Mouse (Mus musculus) lung, embryonic 16.5 days (tissue): Measurements from ENCODE around the gene Tssk6. TPM values are rescaled to one million over a fixed set of nuclear protein-coding genes. Genes with fewer than 3 reads are reported as not detected.

Experiments
- ATAC-seq: fragments of 200-750 bp; cut with Nextera tagmentation; 2 replicates; pipeline ENCODE4 v1.8.0; 2017; ENCODE audit warnings: low read depth, mild to moderate bottlenecking, moderate library complexity
- H3K27ac ChIP-seq: fragments of 300-500 bp; sonication (generic); 2 replicates; pipeline ENCODE4 v1.5.1; 2014; ENCODE audit warnings: mild to moderate bottlenecking, control low read depth, low read length
- H3K27me3 ChIP-seq: fragments of 300-500 bp; sonication (generic); 2 replicates; pipeline ENCODE4 v1.6.1; 2014; ENCODE audit warnings: low read depth, low read length, mixed read lengths; ENCODE audit not compliant: control insufficient read depth, insufficient read depth
- H3K36me3 ChIP-seq: fragments of 300-500 bp; sonication (generic); 2 replicates; pipeline ENCODE4 v1.6.1; 2014; ENCODE audit warnings: low read length; ENCODE audit not compliant: control insufficient read depth, insufficient read depth
- H3K4me1 ChIP-seq: fragments of 300-500 bp; sonication (generic); replicated peaks from 2 replicates; pipeline ENCODE4 v1.6.1; 2014; ENCODE audit warnings: low read length, mixed read lengths; ENCODE audit not compliant: control insufficient read depth, insufficient read depth
- H3K4me2 ChIP-seq: fragments of 300-500 bp; sonication (generic); 2 replicates; pipeline ENCODE4 v1.6.1; 2014; ENCODE audit warnings: low read depth, low read length, control low read depth
- H3K4me3 ChIP-seq: fragments of 300-500 bp; sonication (generic); 2 replicates; pipeline ENCODE4 v1.5.1; 2014; ENCODE audit warnings: mild to moderate bottlenecking, low read length, control low read depth
- H3K9ac ChIP-seq: fragments of 300-500 bp; sonication (generic); 2 replicates; pipeline ENCODE4 v1.6.1; 2014; ENCODE audit warnings: low read length, control low read depth
- H3K9me3 ChIP-seq: fragments of 300-500 bp; sonication (generic); 2 replicates; pipeline ENCODE4 v1.6.1; 2016; ENCODE audit warnings: low read length; ENCODE audit not compliant: control insufficient read depth
- WGBS: fragments of 180-500 bp; shearing (Covaris S2); extraction: QIAGEN DNeasy Blood & Tissue Kit; methylation state at CpG from one replicate; pipeline ENCODE4 v1.1.7; 2014; 5-methylcytosine and 5-hydroxymethylcytosine counted together
- polyA plus RNA-seq: library from polyadenylated mRNA; unstranded; fragments of >200 nt; fragmentation: Nextera tagmentation; extraction: Ambion mirVana; gene quantifications from 2 replicates; pipeline ENCODE4 v1.2.1, GENCODE M21; 2015

Gene Tssk6
- polyA plus RNA-seq, 1 experiment from 2014 or later: 2.7 TPM

GRCm38 (mm10) chr8:69921141-69921540 lies 19.2 kb downstream of the Tssk6 start:
- Histone ChIP-seq H3K4me2 (no peak overlapping the region), H3K27me3 (no peaks in the 10 kb centered on the region), H3K36me3 (peaks cover 13% of the 10 kb centered on the region; the same call in 1 of the 2 replicates), H3K9ac (no peak overlapping the region), H3K4me3 (no peak overlapping the region), H3K9me3 (no peaks in the 10 kb centered on the region), H3K27ac (0 out of 2 replicates have a peak overlapping the region, but pooled peaks have one; percentile 7), H3K4me1 (peaks cover 12% of the 10 kb centered on the region)
- no peak for ATAC-seq
- 84% methylated on average over 2 of the region's 2 CpGs for WGBS

GRCm38 (mm10) chr8:69923986-69924385 lies 22.0 kb downstream of the Tssk6 start:
- Histone ChIP-seq H3K9me3 (no peaks in the 10 kb centered on the region), H3K36me3 (peaks cover 4% of the 10 kb centered on the region; the same call in 1 of the 2 replicates), H3K27me3 (no peaks in the 10 kb centered on the region), H3K4me3 (no peak overlapping the region), H3K4me1 (peaks cover 12% of the 10 kb centered on the region), H3K9ac (no peak overlapping the region), H3K4me2 (no peak overlapping the region), H3K27ac (no peak overlapping the region)
- no peak for ATAC-seq
- 50% methylated on average over 1 of the region's 1 CpGs for WGBS

- no peaks in the 10 kb centered on the region for H3K27me3 ChIP-seq
- no peak overlapping the region for H3K27ac ChIP-seq
- no peaks in the 10 kb centered on the region for H3K36me3 ChIP-seq
- no peaks in the 10 kb centered on the region for H3K4me1 ChIP-seq
- no peak overlapping the region for H3K4me2 ChIP-seq
- H3K9ac ChIP-seq: no peak overlapping the region
- H3K4me3 ChIP-seq: no peak overlapping the region
- no peak for ATAC-seq
- no peaks in the 10 kb centered on the region for H3K9me3 ChIP-seq
These were observed 24.9 kb downstream of the Tssk6 start for GRCm38 (mm10) chr8:69926901-69927300.

- Histone ChIP-seq H3K27me3 (no peaks in the 10 kb centered on the region), H3K4me1 (peaks cover 32% of the 10 kb centered on the region), H3K4me2 (no peak overlapping the region), H3K9ac (no peak overlapping the region), H3K4me3 (no peak overlapping the region), H3K36me3 (peaks cover 2% of the 10 kb centered on the region; the same call in 1 of the 2 replicates), H3K9me3 (no peaks in the 10 kb centered on the region), H3K27ac (no peak overlapping the region)
- ATAC-seq: no peak
- 69% methylated on average over 2 of the region's 2 CpGs for WGBS
These were observed 31.8 kb downstream of the Tssk6 start for GRCm38 (mm10) chr8:69933811-69934210.

- H3K27me3 ChIP-seq: no peaks in the 10 kb centered on the region
- no peak overlapping the region for H3K27ac ChIP-seq
- H3K9ac ChIP-seq: no peak overlapping the region
- H3K9me3 ChIP-seq: no peaks in the 10 kb centered on the region
- no peak for ATAC-seq
- peaks cover 2% of the 10 kb centered on the region; the same call in 1 of the 2 replicates for H3K36me3 ChIP-seq
- H3K4me3 ChIP-seq: no peak overlapping the region
- 79% methylated on average over 5 of the region's 5 CpGs for WGBS
- H3K4me2 ChIP-seq: no peak overlapping the region
- peaks cover 32% of the 10 kb centered on the region for H3K4me1 ChIP-seq
These were observed 32.6 kb downstream of the Tssk6 start for GRCm38 (mm10) chr8:69934582-69934981.

- H3K4me1 ChIP-seq: peaks cover 41% of the 10 kb centered on the region
- H3K9me3 ChIP-seq: no peaks in the 10 kb centered on the region
- no peaks in the 10 kb centered on the region for H3K27me3 ChIP-seq
- no peak overlapping the region; the same call in 1 of the 2 replicates for H3K4me2 ChIP-seq
- H3K9ac ChIP-seq: 0 out of 2 replicates have a peak overlapping the region, but pooled peaks have one; percentile 19
- peaks cover 2% of the 10 kb centered on the region; the same call in 1 of the 2 replicates for H3K36me3 ChIP-seq
- H3K27ac ChIP-seq: peak overlapping the region; percentile 81; the same call in 1 of the 2 replicates
- WGBS: 76% methylated on average over 3 of the region's 3 CpGs
- no peak overlapping the region for H3K4me3 ChIP-seq
- ATAC-seq: no peak
These were observed 33.4 kb downstream of the Tssk6 start for GRCm38 (mm10) chr8:69935431-69935830.

- Histone ChIP-seq H3K4me3 (no peak overlapping the region), H3K4me1 (peaks cover 42% of the 10 kb centered on the region), H3K9ac (peak overlapping the region; percentile 34), H3K9me3 (no peaks in the 10 kb centered on the region), H3K4me2 (peak overlapping the region; percentile 16; the same call in 1 of the 2 replicates), H3K27ac (peak overlapping the region; percentile 81), H3K27me3 (no peaks in the 10 kb centered on the region), H3K36me3 (peaks cover 2% of the 10 kb centered on the region; the same call in 1 of the 2 replicates)
- WGBS: 34% methylated on average over 7 of the region's 7 CpGs
- ATAC-seq: peak; percentile 94
These were observed 34.2 kb downstream of the Tssk6 start for GRCm38 (mm10) chr8:69936050-69936794.

GRCm38 (mm10) chr8:69937466-69937865 lies 35.5 kb downstream of the Tssk6 start:
- Histone ChIP-seq H3K4me3 (no peak overlapping the region), H3K9me3 (no peaks in the 10 kb centered on the region), H3K36me3 (peaks cover 2% of the 10 kb centered on the region; the same call in 1 of the 2 replicates), H3K4me2 (no peak overlapping the region), H3K4me1 (peaks cover 42% of the 10 kb centered on the region), H3K9ac (no peak overlapping the region), H3K27ac (peak overlapping the region; percentile 50), H3K27me3 (no peaks in the 10 kb centered on the region)
- no peak for ATAC-seq
- 78% methylated on average over 3 of the region's 3 CpGs for WGBS

GRCm38 (mm10) chr8:69938245-69938982 lies 36.4 kb downstream of the Tssk6 start:
- H3K4me1 ChIP-seq: peaks cover 42% of the 10 kb centered on the region

More at GRCm38 (mm10) chr8:69938245-69938982, 36.4 kb downstream of the Tssk6 start:
- no peaks in the 10 kb centered on the region for H3K27me3 ChIP-seq
- no peaks in the 10 kb centered on the region for H3K9me3 ChIP-seq
- ATAC-seq: no peak
- no peak overlapping the region for H3K4me3 ChIP-seq
- H3K4me2 ChIP-seq: no peak overlapping the region
- no peak overlapping the region for H3K27ac ChIP-seq
- H3K36me3 ChIP-seq: peaks cover 2% of the 10 kb centered on the region; the same call in 1 of the 2 replicates
- H3K9ac ChIP-seq: no peak overlapping the region
- WGBS: 69% methylated on average over 6 of the region's 6 CpGs
